Mouse (Mus musculus) gastrocnemius, adult 8-10 months (tissue): Measurements from ENCODE around the gene Plxna1. TPM values are rescaled to one million over a fixed set of nuclear protein-coding genes. Genes with fewer than 3 reads are reported as not detected.

Experiments
- DNase-seq, 2 experiments: peaks; one replicate each; pipeline ENCODE4 v3.0.0; 2022; ENCODE audit warnings: low spot score in 2 of 2
- total RNA-seq, 4 experiments: library from RNA; stranded (reverse); gene quantifications; 2 replicates each; pipeline ENCODE4 v1.2.4; 2022

Gene Plxna1
- 10 to 100 TPM in 3 of 4 experiments, 1 to 10 TPM in 1; 7.6 to 17.9 (median 10.6) TPM for total RNA-seq

GRCm38 (mm10) chr6:89362281-89363106, at the start of gene Plxna1:
Plxna1 (minus strand) TSS chr6:89362620.
- no peak for DNase-seq

DNA sequence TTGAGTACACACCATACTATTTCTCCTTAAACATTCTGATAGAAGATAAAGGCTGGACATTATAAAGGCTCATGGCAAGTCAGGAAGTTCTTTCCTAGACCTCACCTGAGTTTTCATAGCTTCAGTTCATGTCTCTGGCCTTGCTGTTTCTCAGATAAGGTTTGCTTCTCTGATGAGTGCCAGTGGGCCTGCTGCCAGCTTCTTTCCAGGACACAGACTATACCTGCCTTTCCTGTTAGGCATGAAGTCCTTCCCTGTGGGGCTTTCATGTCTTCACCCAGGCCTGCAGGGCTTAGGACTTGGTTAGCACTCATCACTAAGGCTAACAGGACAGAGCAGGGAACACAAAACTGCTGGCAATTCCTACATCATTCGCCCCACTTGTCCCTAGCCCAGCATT, 46.6 kb upstream of the Plxna1 start:
- DNase-seq: no peak

GRCm38 (mm10) chr6:89408259-89408658, 45.8 kb upstream of the Plxna1 start:
- DNase-seq: no peak

DNA sequence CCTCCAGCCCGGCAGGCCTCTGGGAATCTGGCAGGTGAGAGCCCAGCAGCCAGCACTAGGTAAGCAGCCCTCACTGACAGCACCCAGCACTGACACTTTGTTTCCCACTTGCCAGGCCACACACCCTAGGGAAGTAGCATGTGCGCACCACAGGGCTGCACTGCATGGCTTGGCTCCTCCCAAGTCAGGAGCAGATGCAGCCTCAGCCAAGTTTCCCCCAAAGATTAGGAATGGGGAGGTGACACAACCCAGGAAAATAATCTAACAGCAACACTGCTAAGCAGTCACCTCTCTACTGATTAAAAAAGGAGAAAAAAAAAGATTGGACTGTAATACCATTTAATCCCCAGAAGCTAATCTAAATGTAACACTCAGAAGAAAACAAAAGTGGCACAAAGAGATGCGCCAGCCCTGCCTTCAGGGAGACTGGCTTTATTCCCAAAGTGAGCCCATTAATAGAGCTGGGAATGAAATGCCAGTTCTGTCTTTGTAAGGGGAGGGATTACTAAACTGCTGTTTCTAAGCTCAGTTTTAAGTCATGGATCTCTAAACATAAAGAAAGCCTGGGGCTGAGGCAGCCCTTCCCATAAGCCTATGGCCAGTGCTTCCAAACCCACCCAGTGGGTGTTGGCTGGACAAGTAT, 44.9 kb upstream of the Plxna1 start:
- DNase-seq: no peak

DNA sequence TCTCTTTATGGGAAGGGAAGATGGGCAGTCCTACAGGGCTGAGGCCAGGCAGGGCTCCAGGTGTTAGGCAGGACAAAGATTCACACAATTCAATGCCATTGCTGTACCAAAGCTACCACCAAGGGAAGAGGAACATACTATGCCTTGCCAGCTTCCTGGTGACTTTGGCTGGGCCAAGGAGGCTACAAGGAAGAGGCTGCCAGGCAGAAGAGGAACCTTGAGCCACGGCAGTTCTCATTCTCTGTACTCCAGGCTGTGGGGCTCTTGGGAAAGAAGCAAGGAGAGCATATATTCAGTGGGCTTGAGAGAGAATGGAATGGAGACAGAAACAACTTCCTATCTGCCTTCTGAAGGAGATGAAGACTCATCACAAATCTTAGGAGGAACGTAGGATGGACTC, 42.5 kb upstream of the Plxna1 start:
- DNase-seq: no peak

GRCm38 (mm10) chr6:89403257-89404225, 41.1 kb upstream of the Plxna1 start:
- DNase-seq: no peak

GRCm38 (mm10) chr6:89402406-89402805, 40.0 kb upstream of the Plxna1 start:
- DNase-seq: no peak

DNA sequence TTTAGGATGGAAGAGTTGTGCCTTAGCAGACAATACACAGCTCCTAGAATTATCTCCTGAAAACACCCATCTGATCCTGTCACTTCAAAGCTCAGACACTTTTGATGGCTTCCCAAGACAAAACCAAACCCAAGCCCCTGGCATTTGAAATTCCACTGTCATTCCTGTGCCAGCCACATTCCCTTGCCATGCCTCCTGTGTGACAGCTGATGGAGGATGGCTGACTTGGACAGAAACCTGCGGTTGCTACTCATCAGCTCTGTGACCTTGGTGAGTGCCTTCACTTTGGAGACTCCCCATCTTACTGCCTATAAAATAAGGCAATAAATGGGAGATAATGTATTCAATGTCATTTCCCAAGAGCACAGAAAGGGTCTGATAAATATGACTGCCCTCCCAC, 37.1 kb upstream of the Plxna1 start:
- no peak for DNase-seq

DNA sequence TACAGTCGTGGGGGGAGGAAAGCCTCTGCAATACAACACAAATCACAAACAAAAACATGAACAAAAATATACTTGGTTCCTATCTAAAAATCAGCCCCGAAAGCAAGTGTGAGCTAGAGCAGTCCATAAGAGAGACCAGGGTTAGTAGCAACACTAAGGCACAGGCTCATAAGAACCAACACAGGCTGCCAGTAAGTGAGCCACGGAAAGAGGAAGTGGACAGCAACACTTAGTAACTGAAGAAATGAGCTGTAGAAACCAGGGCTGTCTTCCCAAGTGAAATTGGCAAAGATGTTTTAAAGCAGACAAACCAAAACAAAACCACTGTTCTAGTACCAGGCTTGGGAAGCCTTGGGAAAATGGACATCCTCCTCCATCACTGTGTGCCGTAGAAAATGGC, 35.5 kb upstream of the Plxna1 start:
- no peak for DNase-seq

DNA sequence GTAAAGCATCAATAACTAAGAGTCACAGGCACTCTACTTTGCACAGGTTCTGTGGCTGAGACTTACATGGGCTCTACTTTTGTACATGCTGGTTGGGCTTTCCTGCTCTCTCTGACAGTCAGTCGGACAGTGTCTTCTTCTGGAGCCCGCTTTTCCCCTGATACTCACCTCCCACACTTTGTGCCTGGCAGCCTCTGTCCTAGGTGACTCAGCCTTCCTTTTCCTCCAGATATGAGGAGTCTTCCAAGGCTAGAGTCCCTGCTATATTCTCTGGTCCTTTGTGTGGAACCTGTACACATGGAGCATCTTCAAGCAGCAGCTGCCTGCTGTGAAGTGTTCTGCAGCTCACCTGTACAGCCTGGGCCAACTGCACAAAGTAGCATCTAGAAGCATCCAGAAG, 31.4 kb upstream of the Plxna1 start:
- DNase-seq: no peak

DNA sequence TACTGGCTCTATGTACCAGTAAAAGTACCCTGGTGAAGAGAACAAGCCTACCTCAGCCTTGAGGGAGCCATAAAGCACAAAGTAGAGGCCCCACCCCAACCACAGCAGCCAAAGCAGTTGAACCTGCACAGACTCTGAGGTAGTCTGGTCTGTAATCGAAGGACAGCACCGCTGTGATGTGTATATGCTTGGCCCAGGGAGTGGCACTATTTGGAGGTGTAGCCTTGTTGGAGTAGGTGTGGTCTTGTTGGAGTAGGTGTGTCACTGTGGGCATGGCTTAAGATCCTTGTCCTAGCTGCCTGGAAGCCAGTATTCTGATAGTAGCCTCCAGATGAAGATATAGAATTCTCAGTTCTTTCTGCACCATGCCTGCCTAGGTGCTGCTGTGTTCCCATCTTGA, 29.8 kb upstream of the Plxna1 start:
- no peak for DNase-seq

DNA sequence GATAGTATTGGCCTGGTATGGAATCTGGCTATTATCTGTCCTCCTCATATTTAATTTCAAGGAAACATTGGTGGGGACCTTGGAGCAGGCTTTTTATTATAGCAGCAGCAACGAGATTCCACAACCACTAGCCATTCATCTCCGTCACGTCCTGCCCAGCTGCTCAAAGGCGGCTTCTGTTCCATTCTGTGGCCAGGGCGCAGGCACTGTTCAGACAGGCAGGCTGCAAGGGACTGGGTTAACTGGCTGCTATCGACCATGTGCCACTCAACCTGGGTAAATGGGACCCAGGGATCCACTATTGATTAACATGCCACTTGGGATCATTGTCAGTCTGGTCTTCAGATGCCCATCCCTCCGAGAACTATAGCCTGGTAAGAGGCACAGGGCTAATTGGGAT, 27.4 kb upstream of the Plxna1 start:
- no peak for DNase-seq

GRCm38 (mm10) chr6:89386956-89387355, 24.5 kb upstream of the Plxna1 start:
- no peak for DNase-seq

DNA sequence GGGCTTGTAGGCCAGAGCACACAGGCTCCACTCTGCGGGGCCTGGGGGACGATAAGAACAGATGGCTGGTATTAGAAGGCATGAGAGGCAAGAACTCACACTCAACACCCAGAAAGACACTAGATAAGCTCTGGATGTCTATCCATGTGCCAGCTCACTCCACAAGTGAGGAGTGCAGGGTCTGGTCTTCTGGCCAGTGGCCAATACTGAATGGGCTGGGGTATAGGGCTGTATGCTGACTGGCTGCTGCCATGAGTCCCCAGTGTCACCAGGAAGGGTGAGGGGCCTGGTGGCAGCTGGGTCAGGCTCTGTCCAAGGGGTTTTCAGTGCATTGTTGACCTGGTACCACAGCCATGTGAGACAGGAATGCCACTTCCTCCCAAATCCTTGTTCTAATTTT, 22.3 kb upstream of the Plxna1 start:
- no peak for DNase-seq

GRCm38 (mm10) chr6:89381851-89382250, 19.4 kb upstream of the Plxna1 start:
- no peak for DNase-seq

DNA sequence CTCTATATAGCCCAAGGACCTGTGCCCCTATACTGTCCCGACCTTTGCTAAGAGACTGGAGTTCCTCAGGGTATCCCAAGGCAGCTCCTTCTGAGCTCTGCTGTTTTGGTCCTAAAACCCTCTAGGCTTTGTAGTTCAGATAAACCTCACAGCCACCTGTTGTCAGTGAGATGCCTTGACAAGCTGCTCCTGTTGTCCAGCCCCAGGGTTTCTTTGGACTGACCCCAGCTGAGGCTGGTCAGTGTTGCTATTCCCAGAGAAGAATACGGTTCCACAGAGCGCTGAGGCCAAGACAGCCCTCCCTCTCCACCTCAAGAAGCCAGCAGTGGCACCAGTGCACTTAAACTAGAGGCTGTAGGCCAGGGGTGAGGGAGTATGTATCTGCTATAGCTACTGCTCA, 18.8 kb upstream of the Plxna1 start:
- no peak for DNase-seq

GRCm38 (mm10) chr6:89380751-89381150, 18.3 kb upstream of the Plxna1 start:
- no peak for DNase-seq

- DNase-seq: no peak
These were observed 15.8 kb upstream of the Plxna1 start for GRCm38 (mm10) chr6:89378264-89378663.

DNA sequence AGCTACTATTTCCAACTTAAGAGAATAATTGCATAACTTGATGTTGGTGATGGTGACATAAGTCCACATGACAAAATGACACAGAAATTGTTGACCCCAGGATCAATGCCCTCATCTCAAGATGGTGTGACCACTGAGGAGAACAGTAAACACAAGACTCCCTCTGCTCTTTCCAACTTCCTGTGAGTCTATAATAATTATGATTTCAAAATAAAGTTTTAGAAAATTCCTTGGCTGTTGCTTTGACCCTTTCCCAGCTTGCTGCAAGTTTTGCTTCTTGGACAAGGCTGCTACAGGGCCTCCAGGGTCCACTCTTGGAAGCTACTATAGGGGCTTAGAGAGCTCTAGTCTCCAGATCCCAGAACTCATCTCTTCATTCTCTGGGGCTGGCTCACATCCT, 6.4 kb upstream of the Plxna1 start:
- DNase-seq: no peak

DNA sequence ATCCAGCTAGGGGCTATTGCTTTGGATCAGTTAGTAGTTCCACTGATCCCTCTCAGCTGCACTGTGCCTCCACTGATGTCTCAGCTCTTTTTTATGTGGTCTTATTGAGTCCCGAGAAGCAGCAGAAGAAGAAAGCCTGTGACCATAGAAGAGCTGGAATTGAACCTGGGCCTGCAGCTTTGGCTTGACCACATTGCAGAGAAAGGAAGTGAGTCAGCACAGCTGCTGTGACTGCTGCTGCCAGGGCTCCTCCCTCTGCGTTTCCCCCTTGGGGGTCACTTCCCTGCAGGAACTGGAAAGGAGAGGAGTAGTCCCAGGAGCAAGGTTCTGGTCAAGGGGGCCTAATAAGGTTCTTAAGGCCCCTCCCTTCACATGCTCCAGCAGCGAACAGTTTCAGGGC, 1.9 kb upstream of the Plxna1 start:
- DNase-seq: no peak

GRCm38 (mm10) chr6:89363107-89363451, 659 bp upstream of the Plxna1 start:
- DNase-seq: no peak
